Mouse (Mus musculus) intestine, embryonic 14.5 days (tissue): ENCODE results near the gene Islr2. TPM values are rescaled to one million over a fixed set of nuclear protein-coding genes. Genes with fewer than 3 reads are reported as not detected.

ENCODE experiments used
- ATAC-seq: fragments of 200-750 bp; cut with Nextera tagmentation; replicated peaks from 2 replicates; pipeline ENCODE4 v1.8.0; 2017; ENCODE audit warnings: low read depth, moderate number of reproducible peaks, moderate TSS enrichment, moderate library complexity; ENCODE audit not compliant: low FRiP score, low TSS enrichment
- DNase-seq: peaks from one replicate; pipeline ENCODE4 v3.0.0-alpha.2; 2018; ENCODE audit warnings: low spot score
- H3K27ac ChIP-seq: fragments of 300-500 bp; sonication (generic); 2 replicates; pipeline ENCODE4 v1.5.1; 2014; ENCODE audit warnings: low read depth, mild to moderate bottlenecking, control low read depth
- H3K27me3 ChIP-seq: fragments of 300-500 bp; sonication (generic); replicated peaks from 2 replicates; pipeline ENCODE4 v1.6.1; 2014; ENCODE audit warnings: low read length, control low read depth; ENCODE audit not compliant: control insufficient read depth, insufficient read depth
- H3K36me3 ChIP-seq: fragments of 300-500 bp; sonication (generic); 2 replicates; pipeline ENCODE4 v1.6.1; 2014; ENCODE audit warnings: low read length, control low read depth; ENCODE audit not compliant: control insufficient read depth, insufficient read depth
- H3K4me1 ChIP-seq: fragments of 300-500 bp; sonication (generic); replicated peaks from 2 replicates; pipeline ENCODE4 v1.6.1; 2014; ENCODE audit warnings: low read length, control low read depth, mixed read lengths; ENCODE audit not compliant: control insufficient read depth, insufficient read depth
- H3K4me2 ChIP-seq: fragments of 300-500 bp; sonication (generic); 2 replicates; pipeline ENCODE4 v1.6.1; 2014; ENCODE audit warnings: low read length
- H3K4me3 ChIP-seq: fragments of 300-500 bp; sonication (generic); 2 replicates; pipeline ENCODE4 v1.5.1; 2014; ENCODE audit warnings: low read depth, low read length, control low read depth, mixed read lengths
- H3K9ac ChIP-seq: fragments of 300-500 bp; sonication (generic); 2 replicates; pipeline ENCODE4 v1.6.1; 2014; ENCODE audit warnings: mild to moderate bottlenecking, low read length
- H3K9me3 ChIP-seq: fragments of 300-500 bp; sonication (generic); 2 replicates; pipeline ENCODE4 v1.6.1; 2016; ENCODE audit warnings: low read length, control low read depth; ENCODE audit not compliant: control insufficient read depth
- WGBS: fragments of 180-500 bp; shearing (Covaris S2); extraction: QIAGEN DNeasy Blood & Tissue Kit; methylation state at CpG from one replicate; pipeline ENCODE4 v1.1.7; 2014; 5-methylcytosine and 5-hydroxymethylcytosine counted together
- polyA plus RNA-seq: library from polyadenylated mRNA; unstranded; fragments of >200 nt; fragmentation: Nextera tagmentation; extraction: Ambion mirVana; gene quantifications from 2 replicates; pipeline ENCODE4 v1.2.1, GENCODE M21; 2014

Gene Islr2
- polyA plus RNA-seq, 1 experiment from 2014 or later = 1.8 TPM

DNA sequence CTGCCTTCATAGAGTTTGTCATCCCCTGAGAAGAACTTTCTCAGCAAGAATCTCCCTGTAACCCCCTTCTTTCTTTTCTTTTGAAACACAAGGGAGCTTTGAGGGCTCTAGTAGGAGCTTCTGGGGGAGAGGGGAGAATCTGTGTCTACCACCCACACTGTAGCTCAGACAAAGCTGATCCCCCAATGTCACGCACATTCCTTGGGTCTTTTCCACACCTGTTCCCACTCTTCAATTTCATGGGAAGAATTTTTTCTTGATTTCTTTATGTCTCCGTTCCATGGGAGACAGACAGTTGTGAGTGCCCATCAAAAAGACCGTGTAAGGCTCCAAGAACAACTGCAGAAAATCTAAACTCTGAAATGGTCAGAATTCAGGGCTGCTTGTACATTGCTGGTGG is 35.2 kb downstream of the Islr2 start:
- DNase-seq (no peak), ATAC-seq (no peak)
- no peak overlapping the region for H3K27ac ChIP-seq
- no peaks in the 10 kb centered on the region for H3K4me1 ChIP-seq
- peaks cover 7% of the 10 kb centered on the region; the same call in 1 of the 2 replicates for H3K9me3 ChIP-seq
- H3K27me3 ChIP-seq = no peaks in the 10 kb centered on the region
- H3K9ac ChIP-seq = no peak overlapping the region
- H3K4me3 ChIP-seq = no peak overlapping the region
- no peak overlapping the region for H3K4me2 ChIP-seq
- 76% methylated on average over 3 of the region's 3 CpGs for WGBS
- H3K36me3 ChIP-seq = no peaks in the 10 kb centered on the region

GRCm38 (mm10) chr9:58165779-58166178 is 38.3 kb downstream of the Islr2 start:
- Histone ChIP-seq H3K4me3 (no peak overlapping the region), H3K9ac (no peak overlapping the region), H3K4me2 (no peak overlapping the region), H3K27me3 (no peaks in the 10 kb centered on the region), H3K4me1 (peaks cover 1% of the 10 kb centered on the region; the same call in 1 of the 2 replicates), H3K36me3 (no peaks in the 10 kb centered on the region), H3K27ac (no peak overlapping the region), H3K9me3 (peaks cover 7% of the 10 kb centered on the region; the same call in 1 of the 2 replicates)
- DNase-seq = no peak
- WGBS = 78% methylated on average over 1 of the region's 1 CpGs
- no peak for ATAC-seq

GRCm38 (mm10) chr9:58163146-58163545 is 41.0 kb downstream of the Islr2 start:
- peaks cover 19% of the 10 kb centered on the region for H3K4me1 ChIP-seq
- H3K9me3 ChIP-seq = peaks cover 7% of the 10 kb centered on the region; the same call in 1 of the 2 replicates
- H3K4me3 ChIP-seq = no peak overlapping the region
- H3K27ac ChIP-seq = no peak overlapping the region
- ATAC-seq = no peak
- H3K27me3 ChIP-seq = no peaks in the 10 kb centered on the region
- H3K4me2 ChIP-seq = no peak overlapping the region
- 71% methylated on average over 5 of the region's 5 CpGs for WGBS
- no peak overlapping the region for H3K9ac ChIP-seq
- no peak for DNase-seq
- H3K36me3 ChIP-seq = no peaks in the 10 kb centered on the region

DNA sequence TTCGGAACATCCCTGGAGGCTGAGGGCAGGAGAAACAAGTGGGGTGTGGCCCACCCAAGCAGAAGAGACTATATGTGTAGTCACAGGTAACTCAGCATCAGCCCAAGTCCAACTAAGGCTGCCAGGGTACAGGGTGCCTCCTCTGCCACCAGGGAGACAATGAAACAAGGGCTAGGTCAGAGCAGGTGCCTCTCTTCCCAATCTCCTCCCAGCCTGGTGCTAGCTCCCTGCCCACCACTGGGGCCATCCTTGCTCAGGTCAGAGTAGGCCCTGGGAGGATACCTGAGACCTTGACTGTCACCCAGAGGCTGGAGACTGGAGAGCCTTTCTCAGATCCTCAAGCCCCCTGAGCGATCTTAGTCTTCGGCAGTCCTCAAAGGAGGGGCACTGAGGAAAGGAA is 41.9 kb downstream of the Islr2 start:
- no peak overlapping the region for H3K9ac ChIP-seq
- H3K27me3 ChIP-seq = no peaks in the 10 kb centered on the region
- no peak overlapping the region for H3K4me3 ChIP-seq
- H3K4me1 ChIP-seq = peaks cover 26% of the 10 kb centered on the region
- DNase-seq = no peak
- 76% methylated on average over 3 of the region's 3 CpGs for WGBS
- H3K9me3 ChIP-seq = peaks cover 7% of the 10 kb centered on the region; the same call in 1 of the 2 replicates
- H3K36me3 ChIP-seq = no peaks in the 10 kb centered on the region
- no peak overlapping the region for H3K27ac ChIP-seq
- H3K4me2 ChIP-seq = no peak overlapping the region
- no peak for ATAC-seq

DNA sequence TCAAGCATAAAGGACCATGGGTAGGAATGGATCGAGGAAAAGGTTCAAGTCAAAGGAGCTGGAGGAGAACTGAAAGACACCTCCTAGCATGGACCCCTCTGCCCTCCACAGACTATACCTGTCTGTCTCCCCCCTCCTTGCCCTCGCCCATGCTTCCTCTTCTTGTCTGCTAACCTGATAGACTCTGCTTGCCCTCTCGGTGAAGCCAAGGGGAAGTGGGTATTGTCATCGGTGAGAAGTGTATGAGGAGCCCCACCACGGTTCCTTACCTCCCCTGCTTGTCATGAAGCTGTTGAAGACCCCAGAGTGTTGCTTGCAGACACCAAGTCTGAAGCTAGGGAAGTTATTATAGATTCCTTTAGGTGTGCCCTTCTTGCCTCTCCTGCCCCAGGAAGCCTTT is 43.8 kb downstream of the Islr2 start:
- H3K4me2 ChIP-seq = peak overlapping the region; percentile 62; the same call in 1 of the 2 replicates
- DNase-seq = no peak
- no peaks in the 10 kb centered on the region for H3K36me3 ChIP-seq
- WGBS = 75% methylated on average over 5 of the region's 5 CpGs
- no peak for ATAC-seq
- no peak overlapping the region for H3K4me3 ChIP-seq
- H3K9ac ChIP-seq = no peak overlapping the region
- peak overlapping the region; percentile 99 for H3K27ac ChIP-seq
- no peaks in the 10 kb centered on the region for H3K27me3 ChIP-seq
- H3K4me1 ChIP-seq = peaks cover 36% of the 10 kb centered on the region
- no peaks in the 10 kb centered on the region for H3K9me3 ChIP-seq

DNA sequence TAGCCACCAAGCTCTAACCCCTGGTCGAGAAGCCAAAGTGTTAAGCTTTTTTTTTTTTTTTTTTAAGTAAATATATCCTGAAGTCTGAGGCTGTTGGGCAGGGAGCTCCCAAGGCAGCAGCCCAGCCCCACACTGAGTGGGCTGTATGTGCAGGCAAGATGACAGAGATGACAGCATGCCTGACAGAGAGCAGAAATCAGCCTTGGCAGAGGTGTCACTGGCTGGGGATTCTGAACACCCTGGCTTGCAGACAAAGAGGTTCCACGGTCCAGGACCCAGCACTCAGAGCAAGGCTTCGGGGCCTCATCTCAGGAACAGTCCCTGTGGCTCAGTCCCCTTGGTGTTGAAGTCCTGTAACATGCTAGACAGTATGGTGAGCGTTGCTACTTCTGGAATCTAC is 44.3 kb downstream of the Islr2 start:
- ATAC-seq = no peak
- DNase-seq = no peak
- Histone ChIP-seq H3K9ac (no peak overlapping the region), H3K4me3 (no peak overlapping the region), H3K27me3 (no peaks in the 10 kb centered on the region), H3K27ac (peak overlapping the region; percentile 99), H3K4me2 (peak overlapping the region; percentile 62), H3K4me1 (peaks cover 40% of the 10 kb centered on the region), H3K36me3 (no peaks in the 10 kb centered on the region), H3K9me3 (no peaks in the 10 kb centered on the region)
- 30% methylated on average over 4 of the region's 4 CpGs for WGBS

DNA sequence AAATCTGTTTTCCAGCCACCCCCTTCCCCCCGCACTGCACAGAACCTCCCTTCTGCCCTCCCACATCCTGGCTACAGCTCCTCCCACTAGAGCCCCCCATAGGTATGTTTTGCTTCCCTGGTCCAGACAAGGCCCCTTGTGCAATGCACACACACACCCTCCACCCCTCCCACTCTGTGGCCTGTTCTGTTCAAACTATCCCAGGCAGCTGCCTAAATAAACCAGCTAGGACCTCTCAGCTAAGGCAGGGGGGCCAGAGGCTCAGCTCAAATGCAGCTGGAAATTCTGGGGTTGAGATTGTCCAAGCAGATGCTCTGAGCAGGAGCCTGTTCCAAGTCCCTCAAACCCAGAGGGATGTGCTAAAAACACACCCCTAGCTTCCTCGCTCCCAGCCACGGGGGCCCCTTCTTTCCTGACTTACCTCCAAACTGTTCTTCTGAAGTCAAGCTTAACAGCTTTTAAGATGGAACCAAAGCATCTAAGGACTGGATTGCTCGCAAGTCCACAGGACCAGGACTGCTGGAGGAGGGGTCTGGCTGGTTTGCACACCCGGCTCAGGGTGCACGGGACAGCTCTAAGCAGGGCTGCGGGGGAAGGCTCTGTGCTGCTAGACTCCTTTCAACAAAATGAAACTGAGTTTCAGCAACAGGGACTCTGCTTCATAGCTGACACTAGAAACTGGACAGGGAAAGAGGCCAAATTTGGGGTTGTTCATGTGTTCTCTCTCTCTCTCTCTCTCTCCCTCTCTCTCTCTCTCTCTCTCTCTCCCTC is 45.4 kb downstream of the Islr2 start:
- no peaks in the 10 kb centered on the region for H3K9me3 ChIP-seq
- peak overlapping the region; percentile 52 for H3K9ac ChIP-seq
- H3K36me3 ChIP-seq = no peaks in the 10 kb centered on the region
- 10% methylated on average over 7 of the region's 7 CpGs for WGBS
- peaks cover 50% of the 10 kb centered on the region for H3K4me1 ChIP-seq
- peak overlapping the region; percentile 99 for H3K27ac ChIP-seq
- H3K4me2 ChIP-seq = peak overlapping the region; percentile 62
- ATAC-seq (peak; percentile 87), DNase-seq (peak; percentile 79)
- peak overlapping the region; percentile 36 for H3K4me3 ChIP-seq
- H3K27me3 ChIP-seq = no peaks in the 10 kb centered on the region

GRCm38 (mm10) chr9:58157838-58158237 is 46.3 kb downstream of the Islr2 start:
- peak overlapping the region; percentile 62 for H3K4me2 ChIP-seq
- H3K4me3 ChIP-seq = peak overlapping the region; percentile 36
- no peaks in the 10 kb centered on the region for H3K27me3 ChIP-seq
- H3K4me1 ChIP-seq = peaks cover 59% of the 10 kb centered on the region
- ATAC-seq = no peak
- H3K27ac ChIP-seq = peak overlapping the region; percentile 99
- H3K9ac ChIP-seq = peak overlapping the region; percentile 52
- H3K36me3 ChIP-seq = no peaks in the 10 kb centered on the region
- no peak for DNase-seq
- H3K9me3 ChIP-seq = no peaks in the 10 kb centered on the region
- 62% methylated on average over 13 of the region's 13 CpGs for WGBS
